Mouse (Mus musculus): ENCODE measurements around the gene Kcns1. TPM values are rescaled to one million over a fixed set of nuclear protein-coding genes. Genes with fewer than 3 reads are reported as not detected.

Kcns1 gene
- polyA plus RNA-seq (2012; rRNA removed), result 0.01 TPM in 2 replicates

GRCm38 (mm10) chr2:164170902-164171301 is at the start of gene Kcns1:
Gene Kcns1, minus strand, starts transcription at chr2:164171113.

DNA sequence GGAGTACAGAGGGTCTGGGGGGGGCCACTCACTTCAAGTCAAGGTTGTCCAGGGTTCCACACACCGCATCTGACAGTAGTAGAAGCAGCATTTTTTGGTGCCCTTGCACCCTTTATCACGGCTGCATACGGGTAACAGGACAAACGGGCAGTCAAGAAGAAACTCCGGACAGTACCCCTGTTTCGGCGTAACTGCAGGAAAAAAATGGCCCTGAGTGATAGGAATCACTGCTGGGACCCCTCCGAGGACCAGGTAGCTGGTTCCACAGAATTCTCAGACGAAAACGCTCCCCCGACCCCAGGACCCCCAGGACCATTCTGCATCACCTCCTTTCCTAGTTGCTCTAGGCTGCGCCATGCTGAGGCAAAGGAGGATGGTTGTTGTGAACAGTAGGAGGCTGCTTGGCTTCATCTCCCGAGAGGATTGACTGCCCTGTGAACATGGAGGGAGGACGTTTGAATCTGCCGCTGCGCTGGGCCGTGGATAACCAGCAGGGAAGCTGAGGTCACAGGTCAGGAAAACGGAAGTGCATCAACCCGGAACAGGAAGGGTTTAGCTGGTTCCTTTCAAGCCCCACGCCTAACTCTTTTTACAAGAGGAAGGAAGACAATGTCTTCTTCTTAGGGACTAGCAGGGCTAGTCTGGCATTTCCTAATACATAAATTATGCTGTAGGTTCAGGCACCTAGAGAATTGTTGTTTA is 28.9 kb upstream of the Kcns1 start, which contains the start of gene Wfdc15a:
Wfdc15a (minus strand) TSS at position 505 of the 702 bp plus-strand sequence.

DNA sequence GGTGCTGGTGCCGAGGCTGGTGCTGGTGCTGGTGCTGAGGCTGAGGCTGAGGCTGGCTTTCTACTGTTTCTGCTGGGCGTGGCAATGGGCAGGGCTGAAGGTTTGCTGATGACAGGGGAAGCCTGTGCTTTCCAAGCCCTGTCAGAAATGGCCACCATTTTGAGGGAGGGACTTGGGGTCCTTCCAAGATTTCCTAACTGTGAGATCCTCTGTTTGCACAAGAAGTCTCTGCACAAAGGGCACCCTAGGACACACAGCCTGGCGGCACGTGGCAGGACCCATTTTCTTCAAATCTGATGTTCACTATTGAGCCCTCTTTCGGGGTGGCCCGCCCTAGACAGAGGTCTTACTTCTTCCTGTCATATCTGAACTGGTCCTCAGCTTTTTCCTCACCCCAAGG is 19.7 kb upstream of the Kcns1 start, which contains the start of gene Wfdc12:
Wfdc12 (minus strand) TSS at position 33 of the 400 bp plus-strand sequence.

DNA sequence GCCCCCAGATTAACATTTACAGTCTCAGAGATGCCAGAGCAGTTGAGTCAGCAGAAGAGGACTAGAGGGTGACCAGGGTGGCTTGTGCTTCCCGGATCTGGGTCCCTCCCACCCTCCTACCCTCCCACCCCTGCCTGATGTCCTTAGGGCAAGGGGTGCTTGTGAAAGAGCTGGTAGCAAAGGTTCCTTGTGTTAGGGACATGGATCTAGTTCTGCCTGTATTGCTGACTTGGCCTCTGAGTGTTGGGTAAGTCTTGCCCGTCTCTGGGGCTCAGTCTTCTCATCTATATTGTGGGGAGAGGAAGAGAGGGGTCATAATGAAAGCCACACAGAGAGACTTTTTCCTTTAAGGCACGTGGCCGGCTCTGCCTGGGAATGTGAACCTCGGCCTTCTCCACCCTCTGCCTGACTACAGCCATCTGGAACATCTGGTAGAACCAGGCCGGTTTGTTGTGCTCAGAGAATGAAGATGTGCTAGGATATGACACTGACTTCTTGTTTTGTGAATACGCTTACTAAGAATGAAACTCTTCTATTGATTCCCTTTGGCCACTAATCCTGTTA is 11.9 kb upstream of the Kcns1 start, which contains the start of gene Wfdc5:
Wfdc5 (minus strand) TSS at position 51 of the 564 bp plus-strand sequence.

Other genes with a start within 250 kb of the Kcns1 start
- gene Ywhab, start 176.2 kb downstream of the Kcns1 start, polyA plus RNA-seq (2012; rRNA removed), result 27.4 and 28.4 TPM in 2 replicates
- gene Pabpc1l, start 145.7 kb downstream of the Kcns1 start, polyA plus RNA-seq (2012; rRNA removed), result 0.71 and 0.79 TPM in 2 replicates
- 10.4 and 10.8 TPM in 2 replicates for gene Stk4, start 100.8 kb downstream of the Kcns1 start, polyA plus RNA-seq (2012; rRNA removed)
- 11.1 and 11.6 TPM in 2 replicates for gene Tomm34, start 99.9 kb downstream of the Kcns1 start, polyA plus RNA-seq (2012; rRNA removed)
- gene Wfdc5, start 11.6 kb upstream of the Kcns1 start, polyA plus RNA-seq (2012; rRNA removed), result not detected in 2 replicates
- not detected in 2 replicates for gene Wfdc12, start 19.5 kb upstream of the Kcns1 start, polyA plus RNA-seq (2012; rRNA removed)
- not detected in 2 replicates for gene Wfdc15a, start 29.0 kb upstream of the Kcns1 start, polyA plus RNA-seq (2012; rRNA removed)
- 0.07 and 0.16 TPM in 2 replicates for gene Wfdc15b, start 50.5 kb upstream of the Kcns1 start, polyA plus RNA-seq (2012; rRNA removed)
- gene Svs2, start 67.4 kb upstream of the Kcns1 start, polyA plus RNA-seq (2012; rRNA removed), result not detected in 2 replicates
- not detected in 2 replicates for gene Svs3b, start 85.5 kb upstream of the Kcns1 start, polyA plus RNA-seq (2012; rRNA removed)
- gene Svs4, start 107.3 kb upstream of the Kcns1 start, polyA plus RNA-seq (2012; rRNA removed), result not detected in 2 replicates
- not detected in 2 replicates for gene Svs3a, start 118.2 kb upstream of the Kcns1 start, polyA plus RNA-seq (2012; rRNA removed)
- not detected in 2 replicates for gene Svs6, start 145.6 kb upstream of the Kcns1 start, polyA plus RNA-seq (2012; rRNA removed)
- not detected in 2 replicates for gene Svs5, start 161.6 kb upstream of the Kcns1 start, polyA plus RNA-seq (2012; rRNA removed)
- 25.7 and 26.9 TPM in 2 replicates for gene Slpi, start 218.0 kb upstream of the Kcns1 start, polyA plus RNA-seq (2012; rRNA removed)
- gene Rbpjl, start 232.0 kb upstream of the Kcns1 start, polyA plus RNA-seq (2012; rRNA removed), result 0.01 and 0.13 TPM in 2 replicates
- gene Matn4, start 234.0 kb upstream of the Kcns1 start, polyA plus RNA-seq (2012; rRNA removed), result 0.17 and 0.21 TPM in 2 replicates

All from liver, embryonic 18 days (tissue).